Mouse (Mus musculus): ENCODE data around the gene Tmem51. TPM values are rescaled to one million over a fixed set of nuclear protein-coding genes. Genes with fewer than 3 reads are reported as not detected.
A peak's percentile ranks its signal among the peaks of the same experiment; 100 is the strongest.

The Tmem51 gene
- polyA plus RNA-seq, 1 experiment from 2014 or later, result 6.0 TPM

DNA sequence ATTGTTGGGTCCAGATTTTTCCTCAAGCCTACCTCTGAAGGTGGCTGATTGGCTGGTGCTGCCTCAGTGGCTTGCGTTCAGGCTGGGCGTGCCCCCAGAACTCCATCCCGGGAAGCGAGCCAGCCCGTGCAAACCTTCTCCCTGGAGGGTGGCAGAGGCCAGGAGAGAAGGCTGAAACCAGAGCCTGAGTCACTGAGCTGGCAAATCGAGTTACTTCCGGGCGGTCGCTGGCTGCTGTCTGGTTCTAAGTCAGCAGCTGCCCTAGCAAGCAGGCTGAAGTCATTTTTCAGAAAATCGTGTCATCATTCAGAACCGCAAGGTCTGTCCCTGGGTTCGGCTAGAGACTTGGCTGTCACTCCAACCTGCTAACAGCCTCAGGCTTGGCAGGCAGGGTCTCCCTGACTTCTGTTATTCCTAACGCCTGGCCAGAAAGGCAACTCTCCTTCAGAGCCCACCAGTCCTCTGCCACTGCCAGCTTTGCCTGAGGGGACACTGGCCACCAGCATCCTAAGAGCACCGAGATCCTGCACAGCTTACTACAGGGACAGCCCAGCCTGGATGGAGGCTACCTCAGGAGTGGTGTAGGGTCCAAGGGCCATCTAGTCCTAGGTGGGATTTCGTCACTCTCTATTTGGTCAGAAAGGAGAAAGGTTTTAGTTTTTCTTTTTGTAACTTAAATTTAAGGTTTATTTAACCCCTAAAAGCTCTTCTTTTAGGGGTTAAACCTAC lies 11.6 kb upstream of the Tmem51 start:
- H3K4me3 ChIP-seq (replicated peaks), result no peak overlapping the region
- peaks cover 5% of the 10 kb centered on the region; the same call in 1 of the 2 replicates for H3K27me3 ChIP-seq
- H3K9me3 ChIP-seq, result no peaks in the 10 kb centered on the region
- peaks cover 10% of the 10 kb centered on the region for H3K4me1 ChIP-seq
- no peak overlapping the region for H3K9ac ChIP-seq
- H3K27ac ChIP-seq, result no peak overlapping the region
- no peak overlapping the region for H3K4me2 ChIP-seq
- ATAC-seq (ENCODE audit: low FRiP score), result no peak
- WGBS, result 46% methylated on average over 15 of the region's 15 CpGs
- no peaks in the 10 kb centered on the region for H3K36me3 ChIP-seq (replicated peaks)

DNA sequence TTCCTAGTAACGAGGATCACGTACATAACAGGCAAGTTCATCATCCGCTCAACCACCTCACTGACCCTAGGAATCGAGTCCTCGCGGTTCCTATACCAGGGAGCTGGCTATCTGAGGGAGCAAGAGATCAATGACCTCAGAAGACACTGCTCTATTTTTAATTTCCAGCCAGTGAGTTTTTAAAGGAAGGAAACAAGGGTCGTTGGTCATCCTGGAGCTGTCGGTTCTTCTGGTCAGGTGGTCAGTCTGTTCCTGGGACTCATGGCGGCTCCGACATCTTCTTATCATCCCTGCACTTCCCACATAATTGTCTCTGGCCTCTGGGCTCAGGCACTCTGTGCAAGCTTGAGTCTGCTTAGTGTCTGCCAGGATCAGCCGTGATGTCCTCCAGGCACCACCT lies 10.3 kb upstream of the Tmem51 start:
- Histone ChIP-seq H3K27ac (no peak overlapping the region), H3K4me3 (replicated peaks) (no peak overlapping the region), H3K4me2 (no peak overlapping the region), H3K9me3 (no peaks in the 10 kb centered on the region), H3K27me3 (peaks cover 8% of the 10 kb centered on the region), H3K9ac (no peak overlapping the region), H3K36me3 (replicated peaks) (no peaks in the 10 kb centered on the region), H3K4me1 (peaks cover 10% of the 10 kb centered on the region)
- ATAC-seq (ENCODE audit: low FRiP score), result no peak
- WGBS, result 88% methylated on average over 11 of the region's 11 CpGs

- peaks cover 11% of the 10 kb centered on the region for H3K4me1 ChIP-seq
- no peaks in the 10 kb centered on the region for H3K9me3 ChIP-seq
- no peak overlapping the region for H3K4me2 ChIP-seq
- H3K27ac ChIP-seq, result no peak overlapping the region
- no peaks in the 10 kb centered on the region for H3K36me3 ChIP-seq (replicated peaks)
- H3K4me3 ChIP-seq (replicated peaks), result no peak overlapping the region
- H3K9ac ChIP-seq, result no peak overlapping the region
- H3K27me3 ChIP-seq, result peaks cover 10% of the 10 kb centered on the region
- 79% methylated on average over 2 of the region's 2 CpGs for WGBS
- ATAC-seq (ENCODE audit: low FRiP score), result no peak
Measured at GRCm38 (mm10) chr4:142091100-142091499, 7.0 kb upstream of the Tmem51 start.

DNA sequence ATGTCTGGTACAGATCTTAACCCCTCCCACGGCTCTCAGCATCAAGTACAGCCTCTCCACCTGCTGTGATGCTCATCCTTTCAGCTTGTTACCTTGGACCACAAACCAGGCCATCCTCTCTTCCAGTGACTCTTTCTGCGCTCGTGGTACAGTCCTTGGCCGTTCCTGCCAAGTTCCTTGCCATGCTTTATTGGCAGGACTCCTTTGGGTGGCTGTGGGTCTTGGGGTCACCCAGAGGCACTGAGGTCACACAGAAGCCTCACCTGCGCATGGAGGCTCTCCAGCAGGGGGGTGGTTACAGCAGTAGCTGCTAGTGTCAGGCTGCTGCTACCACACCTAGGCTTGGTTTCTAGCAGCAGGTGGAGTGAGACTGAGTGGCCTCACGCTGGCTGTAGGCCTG lies 5.9 kb upstream of the Tmem51 start:
- 74% methylated on average over 6 of the region's 6 CpGs for WGBS
- no peak overlapping the region for H3K27ac ChIP-seq

GRCm38 (mm10) chr4:142088836-142089235 lies 4.7 kb upstream of the Tmem51 start:
- ATAC-seq (ENCODE audit: low FRiP score), result no peak
- 0 out of 2 replicates have a peak overlapping the region, but pooled peaks have one; percentile 13 for H3K27ac ChIP-seq
- peaks cover 33% of the 10 kb centered on the region for H3K27me3 ChIP-seq

More for the DNA sequence above, 5.9 kb upstream of the Tmem51 start:
- Histone ChIP-seq H3K27me3 (peaks cover 22% of the 10 kb centered on the region), H3K9me3 (no peaks in the 10 kb centered on the region), H3K4me3 (replicated peaks) (no peak overlapping the region), H3K36me3 (replicated peaks) (no peaks in the 10 kb centered on the region), H3K9ac (no peak overlapping the region), H3K4me1 (peaks cover 9% of the 10 kb centered on the region; the same call in 1 of the 2 replicates), H3K4me2 (no peak overlapping the region)
- ATAC-seq (ENCODE audit: low FRiP score), result no peak

GRCm38 (mm10) chr4:142088409-142088808 lies 4.3 kb upstream of the Tmem51 start:
- Histone ChIP-seq H3K27me3 (peaks cover 36% of the 10 kb centered on the region), H3K9ac (no peak overlapping the region), H3K36me3 (replicated peaks) (no peaks in the 10 kb centered on the region), H3K9me3 (no peaks in the 10 kb centered on the region), H3K4me1 (peaks cover 23% of the 10 kb centered on the region), H3K4me3 (replicated peaks) (no peak overlapping the region), H3K4me2 (no peak overlapping the region), H3K27ac (0 out of 2 replicates have a peak overlapping the region, but pooled peaks have one; percentile 13)
- 50% methylated on average over 4 of the region's 4 CpGs for WGBS
- ATAC-seq (ENCODE audit: low FRiP score), result no peak

More at GRCm38 (mm10) chr4:142088836-142089235, 4.7 kb upstream of the Tmem51 start:
- H3K4me3 ChIP-seq (replicated peaks), result no peak overlapping the region
- WGBS, result 80% methylated on average over 6 of the region's 6 CpGs
- no peak overlapping the region for H3K4me2 ChIP-seq
- H3K36me3 ChIP-seq (replicated peaks), result no peaks in the 10 kb centered on the region
- no peaks in the 10 kb centered on the region for H3K9me3 ChIP-seq
- no peak overlapping the region for H3K9ac ChIP-seq
- peaks cover 19% of the 10 kb centered on the region for H3K4me1 ChIP-seq

DNA sequence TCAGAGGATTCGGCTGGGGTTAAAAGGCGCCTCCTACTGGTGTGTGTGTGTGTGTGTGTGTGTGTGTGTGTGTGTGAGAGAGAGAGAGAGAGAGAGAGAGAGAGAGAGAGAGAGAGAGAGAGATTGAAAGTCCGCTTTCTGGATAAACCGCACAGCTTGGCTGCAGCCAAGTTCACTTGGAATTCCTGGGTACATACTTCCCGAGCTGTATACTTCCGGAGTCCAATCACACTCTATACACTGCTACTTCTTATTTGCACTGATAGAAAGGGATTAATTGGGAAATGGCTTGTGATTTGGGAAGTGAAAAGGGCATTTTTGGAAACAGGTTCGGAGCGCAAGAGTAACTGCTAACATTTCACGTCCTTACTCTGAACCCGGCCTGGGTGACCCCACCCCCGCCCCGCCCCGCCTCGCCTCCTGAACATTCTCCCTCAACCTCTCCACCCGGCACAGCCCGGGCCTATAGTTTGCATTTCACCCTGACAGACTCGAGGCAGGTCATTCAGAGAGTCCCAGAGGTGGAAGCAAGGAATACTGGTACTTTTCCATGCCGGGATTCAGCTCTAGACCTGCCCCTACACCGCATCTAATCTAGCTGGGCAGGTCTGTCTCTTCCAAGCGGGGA lies 946 bp upstream of the Tmem51 start:
- H3K4me3 ChIP-seq (replicated peaks), result peak overlapping the region; percentile 66
- H3K4me1 ChIP-seq, result peaks cover 33% of the 10 kb centered on the region
- no peaks in the 10 kb centered on the region for H3K9me3 ChIP-seq
- ATAC-seq (ENCODE audit: low FRiP score), result no peak
- H3K9ac ChIP-seq, result no peak overlapping the region
- no peak overlapping the region for H3K27ac ChIP-seq
- 3% methylated on average over 20 of the region's 20 CpGs for WGBS
- H3K4me2 ChIP-seq, result peak overlapping the region; percentile 99
- no peaks in the 10 kb centered on the region for H3K36me3 ChIP-seq (replicated peaks)
- peaks cover 61% of the 10 kb centered on the region for H3K27me3 ChIP-seq

DNA sequence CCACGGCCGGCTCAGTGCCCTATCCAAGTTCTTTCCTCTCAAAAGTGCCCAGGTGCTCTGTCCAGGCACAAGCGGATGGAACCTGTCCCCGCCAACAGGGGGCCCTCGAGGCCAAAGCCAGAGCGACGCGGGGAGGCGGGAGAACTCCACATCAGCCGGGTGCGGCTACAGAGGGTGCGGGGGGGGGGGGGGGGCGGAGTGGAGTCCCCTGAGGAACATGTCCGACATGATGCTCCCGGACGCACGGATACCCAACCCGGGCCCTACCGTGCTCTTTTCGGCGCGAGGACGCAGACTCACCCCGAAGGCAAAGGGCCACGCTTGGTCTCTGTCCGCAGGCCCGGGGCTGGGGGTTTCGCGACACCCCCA lies 358 bp downstream of the Tmem51 start:
- Histone ChIP-seq H3K4me2 (peak overlapping the region; percentile 99), H3K36me3 (replicated peaks) (no peaks in the 10 kb centered on the region), H3K4me3 (replicated peaks) (peak overlapping the region; percentile 66), H3K27me3 (peaks cover 58% of the 10 kb centered on the region), H3K27ac (no peak overlapping the region), H3K9ac (peak overlapping the region; percentile 66), H3K9me3 (no peaks in the 10 kb centered on the region), H3K4me1 (peaks cover 33% of the 10 kb centered on the region)
- WGBS, result under 1% methylated on average over 25 of the region's 29 CpGs
- peak; percentile 80 for ATAC-seq (ENCODE audit: low FRiP score)

DNA sequence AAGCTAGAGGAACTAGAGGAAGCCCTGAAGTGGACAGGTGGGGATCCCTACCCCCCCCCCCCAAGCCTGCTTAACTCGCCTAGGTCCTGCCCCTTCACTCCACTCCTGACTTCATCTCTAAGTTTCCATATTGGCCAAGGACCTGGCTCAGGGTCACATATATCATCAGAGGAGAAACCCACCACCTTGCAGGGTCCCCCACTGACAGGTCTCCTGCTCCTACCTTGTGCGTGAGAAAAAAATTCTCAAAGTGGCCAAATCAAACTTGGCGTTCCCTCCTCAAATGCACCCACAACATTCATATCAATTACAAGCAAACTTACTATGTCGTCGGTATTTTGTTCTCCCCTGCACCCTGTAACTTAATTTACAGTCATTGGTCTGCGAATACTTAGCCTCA lies 911 bp downstream of the Tmem51 start:
- Histone ChIP-seq H3K36me3 (replicated peaks) (no peaks in the 10 kb centered on the region), H3K9ac (no peak overlapping the region), H3K9me3 (no peaks in the 10 kb centered on the region), H3K4me1 (peaks cover 30% of the 10 kb centered on the region), H3K27ac (no peak overlapping the region), H3K4me3 (replicated peaks) (no peak overlapping the region), H3K4me2 (peak overlapping the region; percentile 99), H3K27me3 (peaks cover 58% of the 10 kb centered on the region)
- 53% methylated on average over 6 of the region's 6 CpGs for WGBS
- no peak for ATAC-seq (ENCODE audit: low FRiP score)

- Histone ChIP-seq H3K27ac (no peak overlapping the region), H3K4me1 (peaks cover 28% of the 10 kb centered on the region), H3K27me3 (peaks cover 58% of the 10 kb centered on the region), H3K9ac (no peak overlapping the region), H3K9me3 (no peaks in the 10 kb centered on the region), H3K4me2 (no peak overlapping the region), H3K36me3 (replicated peaks) (no peaks in the 10 kb centered on the region), H3K4me3 (replicated peaks) (no peak overlapping the region)
- 75% methylated on average over 4 of the region's 4 CpGs for WGBS
- no peak for ATAC-seq (ENCODE audit: low FRiP score)
Measured at GRCm38 (mm10) chr4:142082703-142083102, 1.4 kb downstream of the Tmem51 start.

- Histone ChIP-seq H3K27ac (no peak overlapping the region; the same call in 1 of the 2 replicates), H3K4me2 (no peak overlapping the region), H3K9ac (no peak overlapping the region), H3K36me3 (replicated peaks) (no peaks in the 10 kb centered on the region), H3K9me3 (no peaks in the 10 kb centered on the region), H3K4me1 (peaks cover 31% of the 10 kb centered on the region), H3K27me3 (peaks cover 57% of the 10 kb centered on the region), H3K4me3 (replicated peaks) (no peak overlapping the region)
- ATAC-seq (ENCODE audit: low FRiP score), result no peak
- WGBS, result 65% methylated on average over 13 of the region's 13 CpGs
Measured at GRCm38 (mm10) chr4:142081631-142082283, 2.3 kb downstream of the Tmem51 start.

- Histone ChIP-seq H3K27ac (no peak overlapping the region), H3K27me3 (peaks cover 50% of the 10 kb centered on the region), H3K4me2 (no peak overlapping the region), H3K9me3 (no peaks in the 10 kb centered on the region), H3K36me3 (replicated peaks) (no peaks in the 10 kb centered on the region), H3K4me1 (peaks cover 31% of the 10 kb centered on the region), H3K4me3 (replicated peaks) (no peak overlapping the region), H3K9ac (no peak overlapping the region)
- no peak for ATAC-seq (ENCODE audit: low FRiP score)
- WGBS, result 59% methylated on average over 18 of the region's 18 CpGs
Measured at GRCm38 (mm10) chr4:142080901-142081630, 3.0 kb downstream of the Tmem51 start.
